Mouse (Mus musculus) T-helper 2 cell (primary cell): Measurements from ENCODE around the gene Gstp1.
"Not testable (repeated sequence)": the region's sequence is repeated elsewhere in the genome, so short reads cannot be mapped to it uniquely, and the experiment has no call there.

Experiments
- in situ Hi-C: fragments of 300-600 bp; cut with MboI, MseI; formaldehyde crosslinking; loops from one replicate; pipeline ENCODE4 v1.15.1; 2025; ENCODE audit warnings: high pct_unique_total_duplicates

Gstp1 gene

DNA sequence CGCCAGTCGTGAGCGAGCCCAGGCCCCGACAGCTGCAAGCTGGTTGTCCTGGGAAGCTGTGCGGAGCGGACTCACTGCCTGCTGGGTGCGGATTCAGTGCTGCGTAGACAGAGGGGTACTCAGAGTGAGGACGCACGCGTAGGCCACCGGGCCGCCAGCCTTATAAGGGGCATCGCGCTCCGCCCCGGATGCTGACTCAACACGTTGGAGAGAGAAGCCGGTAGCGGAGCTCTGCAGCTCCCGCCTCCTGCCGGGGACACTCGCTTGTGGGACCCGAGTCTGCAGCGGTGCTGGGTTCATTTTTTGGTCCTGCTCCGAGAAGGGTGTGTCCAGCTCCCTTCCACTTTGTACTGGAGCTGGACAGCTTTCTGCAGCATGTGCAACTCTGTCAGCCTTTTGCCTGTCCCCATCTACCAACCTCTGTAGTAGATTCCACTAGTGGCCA, at the start of gene Gstp1:
Gene Gstp1, minus strand, starts transcription at position 198 of the 445 bp plus-strand sequence.
- in situ Hi-C loops: no loop called here

DNA sequence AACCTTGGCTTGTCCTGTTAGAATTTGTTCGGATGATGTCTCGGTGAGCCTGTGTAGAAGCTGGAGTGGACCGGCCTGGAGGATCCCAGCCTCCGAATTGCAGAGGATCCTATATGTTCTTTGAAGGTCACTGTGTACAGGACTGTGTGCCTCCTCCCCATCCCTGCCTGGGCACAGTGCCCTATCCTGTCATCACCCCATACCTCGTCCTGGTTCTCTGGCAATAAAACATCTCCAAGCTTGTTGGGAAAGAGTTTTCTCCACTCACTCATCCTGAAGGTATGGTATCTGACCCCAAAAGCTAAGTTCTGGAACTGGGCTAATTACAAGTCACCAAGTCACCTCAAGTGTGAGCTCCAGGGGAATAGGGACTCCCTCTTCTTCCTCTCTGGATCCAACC, 49.3 kb upstream of the Gstp1 start:
- in situ Hi-C loops: no loop called here

DNA sequence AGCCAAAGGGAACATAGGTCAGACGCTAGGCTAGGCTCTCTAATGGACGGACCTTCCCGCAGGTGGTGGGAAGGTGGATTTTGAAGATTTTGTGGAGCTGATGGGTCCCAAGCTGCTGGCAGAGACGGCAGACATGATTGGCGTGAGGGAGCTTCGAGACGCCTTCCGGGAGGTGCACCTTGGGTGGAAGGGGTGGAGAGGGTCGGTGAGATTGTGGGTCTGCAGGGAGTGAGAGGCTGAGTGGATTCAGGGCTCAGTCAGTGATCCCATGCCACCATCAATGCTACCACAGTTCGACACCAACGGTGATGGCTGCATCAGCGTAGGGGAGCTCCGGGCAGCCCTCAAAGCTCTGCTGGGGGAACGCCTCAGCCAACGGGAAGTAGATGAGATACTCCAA, 48.4 kb upstream of the Gstp1 start:
- in situ Hi-C loops: no loop called here

DNA sequence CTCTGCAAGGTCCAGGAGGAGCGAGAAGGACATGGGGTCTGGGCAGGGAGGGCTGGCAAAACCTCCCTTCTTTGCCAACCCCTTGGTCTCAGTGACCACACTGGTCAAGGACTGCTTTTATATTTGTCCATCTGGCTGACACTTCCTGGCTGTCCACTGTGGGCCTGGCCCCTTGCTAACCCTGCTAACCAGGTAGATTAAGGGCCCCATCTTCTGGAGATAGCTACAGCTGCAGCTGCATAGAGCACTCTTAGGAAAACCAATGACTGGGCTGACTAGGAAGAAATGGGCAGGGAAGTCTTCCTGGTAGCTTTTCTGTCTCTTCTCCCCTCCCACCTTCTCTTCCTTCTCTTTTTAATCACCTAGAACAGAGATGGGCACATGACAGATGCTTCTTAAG, 47.2 kb upstream of the Gstp1 start:
- in situ Hi-C loops: no loop called here

DNA sequence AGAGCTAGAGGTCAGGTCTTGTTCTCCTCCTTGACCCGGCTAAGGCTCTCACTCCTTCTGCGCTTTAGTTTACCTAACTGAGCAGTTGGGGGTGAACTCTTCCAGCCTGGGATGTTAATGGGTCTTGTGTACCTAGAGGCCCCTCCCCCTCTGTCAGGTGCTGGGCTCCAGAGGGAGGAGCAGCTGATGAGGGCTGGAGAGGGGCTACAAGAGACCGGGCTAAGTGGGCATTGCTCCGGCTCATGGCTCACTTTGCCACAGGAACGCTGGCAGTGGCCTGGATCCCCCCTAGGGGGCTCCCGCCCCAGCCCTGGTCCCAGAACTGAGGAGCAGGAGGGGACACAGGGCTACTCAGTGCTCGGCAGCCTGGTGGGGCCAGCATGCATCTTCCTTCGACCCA, 46.0 kb upstream of the Gstp1 start:
- in situ Hi-C loops: no loop called here

DNA sequence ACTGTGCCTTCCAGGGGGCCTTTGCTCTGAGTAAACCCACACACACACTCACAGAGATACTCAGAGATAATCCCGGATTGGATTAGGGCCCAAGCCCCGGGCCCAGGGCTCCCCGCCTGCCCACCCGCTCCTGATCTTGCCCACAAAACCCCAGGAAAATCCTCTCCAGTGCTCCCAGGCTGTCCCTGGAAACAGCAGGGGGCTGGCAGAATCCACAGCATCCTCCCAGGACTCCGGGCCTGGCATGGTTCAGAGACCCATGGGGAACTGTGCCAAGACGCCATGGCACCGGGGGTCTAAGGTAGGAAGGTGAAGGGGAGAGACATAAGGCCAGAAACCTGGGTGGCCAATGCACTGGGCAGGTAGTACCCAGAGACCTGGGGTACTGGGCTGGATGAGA, 45.5 kb upstream of the Gstp1 start:
- in situ Hi-C loops: no loop called here

DNA sequence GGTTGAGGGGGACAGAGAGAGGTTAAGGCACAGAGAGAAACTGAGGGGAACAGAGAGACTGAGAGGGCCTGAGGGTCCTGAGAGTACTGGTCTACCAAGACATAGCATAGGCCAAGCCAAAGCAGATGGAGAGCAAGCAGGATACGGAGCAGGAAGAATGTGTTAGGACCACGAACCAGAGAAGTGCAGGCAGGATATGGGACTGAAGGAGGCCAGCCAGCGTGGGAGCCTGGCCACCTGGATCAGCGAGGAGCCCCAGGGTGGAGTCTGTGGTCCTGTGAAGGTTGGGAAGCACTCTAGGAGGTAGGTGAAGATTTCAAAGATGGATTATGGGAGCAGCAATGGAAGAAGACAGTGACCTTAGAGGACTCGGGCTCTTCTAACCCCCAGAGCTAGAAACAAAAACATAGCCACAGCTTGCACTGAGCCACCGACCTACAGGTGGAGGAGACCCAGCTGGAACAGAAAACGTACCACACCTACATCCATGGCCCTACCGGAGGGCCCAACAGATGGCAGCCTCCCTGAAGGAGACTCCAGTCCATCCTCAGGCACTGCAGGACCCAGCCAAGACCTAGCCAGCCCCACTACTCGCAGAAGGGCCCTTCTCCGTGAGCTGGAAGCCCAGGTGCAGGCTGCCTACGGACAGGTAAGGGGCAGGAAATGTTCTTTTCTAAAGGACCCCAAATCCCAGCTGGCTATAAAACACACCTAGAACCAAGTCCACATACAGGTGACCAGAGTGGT, 44.6 kb upstream of the Gstp1 start:
- in situ Hi-C loops: no loop called here

DNA sequence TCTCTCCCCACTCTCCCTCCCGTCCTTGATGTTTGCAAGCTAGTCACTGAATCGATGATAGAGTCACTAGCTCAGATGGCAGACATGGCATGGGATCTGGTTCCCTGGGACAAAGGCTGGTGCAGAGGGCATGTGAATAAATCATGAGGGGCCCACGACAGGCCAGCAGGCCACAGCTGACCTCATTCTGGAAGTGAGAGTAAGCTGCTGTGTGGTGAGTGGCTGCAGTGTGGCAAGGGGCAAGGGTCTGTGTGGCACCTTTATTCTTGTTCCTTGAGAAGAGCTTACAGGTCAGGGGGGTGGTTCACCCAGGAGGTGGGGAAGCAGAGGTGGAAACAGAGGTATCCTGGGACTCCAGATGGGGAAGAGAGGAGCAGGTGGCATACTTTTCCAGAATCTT, 43.6 kb upstream of the Gstp1 start, which contains the start of gene Cabp2:
Gene Cabp2, plus strand, starts transcription at position 185 of the 400 bp plus-strand sequence.
- in situ Hi-C loops: no loop called here

DNA sequence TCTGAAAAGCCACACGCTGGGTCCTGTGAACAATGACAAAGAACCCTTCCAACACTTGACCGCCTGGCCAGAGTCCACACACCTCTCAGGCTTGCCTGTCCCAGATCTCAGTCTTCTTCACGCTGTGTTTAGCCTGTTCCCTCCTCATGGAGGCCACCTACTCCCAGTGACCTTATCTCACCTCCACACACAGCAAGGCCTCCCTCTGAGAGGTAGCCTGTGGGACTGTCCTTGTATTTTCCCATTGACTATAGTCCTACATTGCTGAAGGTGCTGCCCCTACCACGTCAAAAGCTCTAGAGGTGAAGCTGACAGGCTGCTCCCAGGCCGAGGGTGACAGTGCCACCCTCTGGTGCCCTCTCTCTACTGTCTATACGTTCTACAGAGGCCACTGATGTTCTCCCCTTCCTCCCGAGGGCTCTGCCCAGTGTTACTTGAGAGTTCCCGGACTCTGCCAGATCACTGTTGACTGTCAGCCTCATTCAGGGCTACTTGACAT, 42.8 kb upstream of the Gstp1 start:
- in situ Hi-C loops: no loop called here

DNA sequence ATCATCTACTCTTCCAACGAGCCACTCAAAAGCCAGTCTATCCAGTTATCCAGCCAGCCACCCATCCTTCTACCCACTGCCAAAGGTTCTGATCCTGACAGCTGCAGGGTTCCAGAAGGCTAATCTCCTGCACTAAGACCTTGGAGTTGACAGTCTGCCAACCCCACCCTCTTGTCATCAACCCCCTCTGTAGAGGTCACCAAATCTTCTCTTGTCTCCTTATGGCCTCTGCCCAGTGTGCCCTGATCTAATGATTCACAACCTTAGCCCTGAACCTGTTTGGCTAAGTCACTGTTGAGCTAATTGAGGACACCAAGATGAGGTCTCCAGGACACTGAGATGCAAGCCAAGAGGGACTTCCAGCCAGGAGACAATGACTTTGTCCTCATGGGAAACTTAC, 41.8 kb upstream of the Gstp1 start:
- in situ Hi-C loops: loop anchor here (5.0 kb wide), 1 partner anchor 217 kb away; no protein-coding TSS in a partner anchor

DNA sequence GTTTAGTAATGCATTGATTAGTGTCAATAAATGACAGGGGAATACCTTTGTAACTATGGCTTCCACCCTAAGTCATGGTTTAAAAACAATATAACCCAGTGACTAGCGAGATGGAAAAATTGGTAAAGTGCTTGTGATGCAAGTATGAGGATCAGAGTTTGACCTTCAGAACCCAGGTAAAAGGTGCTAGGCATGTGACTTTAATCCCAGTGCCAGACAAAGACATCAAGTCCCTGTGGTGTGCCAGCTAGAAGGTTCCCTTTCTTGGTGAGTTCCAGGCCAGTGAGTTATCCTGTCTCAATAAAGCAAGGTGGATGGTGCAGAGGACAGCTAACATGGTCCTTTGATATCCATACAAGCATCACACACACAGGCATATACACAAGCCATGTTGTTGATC, 37.7 kb upstream of the Gstp1 start:
- in situ Hi-C loops: loop anchor here (5.0 kb wide), 1 partner anchor 213 kb away; no protein-coding TSS in a partner anchor

DNA sequence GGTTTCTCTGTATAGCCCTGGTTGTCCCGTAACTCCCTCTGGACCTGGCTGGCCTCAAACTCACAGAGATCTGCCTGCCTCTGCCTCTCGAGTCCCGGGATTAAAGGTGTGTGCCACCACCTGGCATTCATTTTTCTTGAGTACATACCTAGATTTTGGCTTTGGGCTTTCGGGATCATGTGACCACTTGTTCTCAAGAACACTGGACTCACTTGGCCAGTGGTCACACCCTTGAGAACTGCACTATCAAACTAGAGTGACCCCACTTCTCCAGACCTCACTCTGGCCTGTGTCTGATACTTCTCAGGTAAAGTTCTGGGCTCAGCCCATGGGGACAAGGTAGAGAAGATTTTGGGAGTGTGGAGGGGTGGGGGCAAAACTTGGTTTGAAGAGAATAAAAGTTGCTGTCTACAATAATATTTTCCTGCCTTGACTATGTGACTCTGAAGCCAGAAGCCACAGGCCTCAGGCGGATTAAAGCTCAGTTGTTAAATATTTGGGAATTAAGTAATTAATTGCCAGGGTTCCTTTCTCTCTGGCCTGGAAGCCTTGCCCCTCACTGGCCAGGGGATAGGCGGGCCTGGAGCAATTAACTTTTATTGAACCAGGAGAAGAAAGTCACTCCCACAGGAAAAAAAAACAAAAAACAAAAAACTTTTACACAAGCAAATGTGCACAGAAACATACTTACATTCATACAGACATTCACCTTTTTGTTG, 35.1 kb upstream of the Gstp1 start:
- in situ Hi-C loops: no loop called here

DNA sequence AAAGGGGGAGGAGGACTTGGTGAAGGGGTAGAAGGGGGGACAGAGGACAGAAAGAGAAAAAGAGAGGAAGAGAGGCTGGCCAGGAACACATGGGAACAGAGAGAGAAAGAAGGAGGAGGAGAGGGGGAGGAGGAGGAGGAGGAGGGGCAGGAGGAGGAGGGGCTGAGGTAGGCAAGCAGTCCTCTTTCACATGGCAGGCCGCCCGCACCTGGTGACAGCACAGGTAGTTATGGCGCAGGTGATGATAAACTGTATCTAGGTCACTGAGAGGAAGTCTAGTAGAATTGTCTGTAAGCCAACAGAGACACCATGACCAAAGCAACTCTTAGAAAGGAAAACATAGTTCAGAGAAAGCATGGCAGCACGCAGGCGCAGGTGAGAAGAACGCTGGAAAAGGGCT, 33.6 kb upstream of the Gstp1 start:
- in situ Hi-C loops: no loop called here

DNA sequence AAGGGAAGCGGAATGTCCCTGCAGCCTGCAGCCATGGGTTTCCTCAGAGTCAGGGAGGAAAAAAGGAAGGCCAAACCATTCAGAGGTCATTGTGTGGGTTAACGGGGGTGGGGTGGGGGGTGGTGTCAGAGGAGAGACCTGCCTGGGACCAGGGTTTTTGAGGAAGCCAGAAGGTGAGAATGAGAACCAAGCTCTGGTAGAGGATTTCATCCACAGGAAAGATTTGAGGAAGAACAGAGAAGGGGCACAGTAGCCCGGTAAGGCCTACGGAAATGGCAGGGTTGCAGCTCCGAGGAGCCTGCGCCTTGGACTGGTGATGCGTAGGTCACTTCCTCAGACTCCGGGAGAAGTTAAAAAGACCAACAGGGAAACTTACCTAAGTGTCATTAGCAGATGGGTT, 33.0 kb upstream of the Gstp1 start:
- in situ Hi-C loops: no loop called here

DNA sequence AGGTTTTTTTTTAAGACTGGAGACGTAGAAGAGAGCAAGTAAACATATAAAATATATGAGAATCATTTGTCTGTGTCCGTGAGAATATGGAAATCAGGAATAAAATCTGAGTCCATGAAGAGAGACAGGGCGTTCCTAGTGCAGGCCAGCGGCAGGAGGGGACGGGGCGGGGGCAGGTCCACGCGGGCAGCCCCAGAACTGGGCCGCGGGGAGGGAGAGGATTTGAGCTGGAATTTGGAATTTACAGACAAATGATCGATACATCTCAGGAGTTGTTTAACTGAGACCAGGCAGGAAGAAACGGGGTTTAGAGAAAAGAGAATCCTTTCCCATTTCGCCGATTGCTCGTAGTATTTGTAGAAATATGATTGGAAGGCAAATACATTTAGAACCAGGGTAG, 32.5 kb upstream of the Gstp1 start:
- in situ Hi-C loops: no loop called here

DNA sequence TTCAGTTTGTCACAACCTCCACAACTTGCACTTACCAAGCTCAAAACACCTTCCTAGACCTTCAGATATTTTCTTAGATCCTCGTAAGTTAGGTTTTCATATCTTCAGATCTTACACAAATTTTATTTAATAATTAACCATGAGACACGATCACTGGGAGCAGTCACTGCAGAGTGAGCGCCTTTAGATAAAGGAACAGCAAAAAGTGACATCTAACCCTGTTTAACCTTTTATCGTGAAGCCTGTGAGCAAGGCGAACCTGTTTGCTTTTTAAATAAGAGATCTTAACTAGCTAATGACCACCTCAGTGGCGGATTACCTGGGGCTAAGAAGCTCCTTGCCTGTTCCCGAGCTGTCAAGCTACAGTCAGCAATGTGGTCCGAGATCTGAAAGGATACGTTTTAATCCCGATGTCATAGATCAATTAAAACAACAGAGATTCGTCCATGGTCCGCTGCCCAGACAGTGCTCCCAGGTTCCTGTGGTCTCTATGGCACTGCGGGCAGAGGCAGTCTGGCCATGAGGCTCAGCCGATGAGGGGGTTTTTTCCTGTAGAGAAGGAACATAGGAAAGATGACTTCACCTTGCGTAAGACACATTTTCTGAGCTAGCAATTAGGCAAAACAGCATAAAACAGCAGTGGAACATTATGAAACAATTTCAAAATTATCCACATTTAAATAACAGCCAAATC, 31.1 kb upstream of the Gstp1 start:
- in situ Hi-C loops: no loop called here

DNA sequence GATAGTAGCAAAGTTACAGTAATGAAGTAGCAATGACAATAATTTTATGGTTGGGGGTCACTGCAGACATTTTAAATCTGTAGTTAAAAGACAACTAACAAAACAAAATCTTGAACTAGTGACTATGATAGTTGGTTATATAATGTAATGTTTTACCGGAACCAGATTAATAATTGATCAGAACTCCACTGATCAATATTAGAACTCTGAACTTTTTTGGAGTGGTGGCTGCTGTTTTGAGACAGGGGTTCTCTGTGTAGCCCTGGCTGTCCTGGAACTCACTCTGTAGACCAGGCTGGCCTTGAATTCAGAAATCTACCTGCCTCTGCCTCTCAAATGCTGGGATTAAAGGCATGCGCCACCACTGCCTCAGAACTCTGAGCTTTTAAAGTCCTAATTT, 30.5 kb upstream of the Gstp1 start:
- in situ Hi-C loops: not testable (repeated sequence)

DNA sequence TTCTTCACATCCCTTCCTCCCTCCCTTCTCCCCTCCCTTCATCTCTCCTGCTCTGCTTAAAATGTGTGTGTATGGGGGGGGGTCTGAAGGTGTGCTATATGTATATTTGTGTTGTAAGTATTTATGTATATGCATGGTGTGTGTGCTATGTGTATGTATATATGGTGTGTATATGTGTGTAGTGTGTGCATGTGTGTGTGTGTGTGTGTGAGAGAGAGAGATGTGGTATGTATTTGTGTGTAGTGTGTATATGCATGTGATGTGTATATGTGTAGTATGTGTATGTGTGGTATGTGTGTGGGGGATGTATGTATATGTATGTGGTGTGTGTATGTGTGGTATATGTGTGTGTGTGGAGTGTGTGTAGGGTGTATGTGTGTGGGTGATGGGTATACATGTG, 29.1 kb upstream of the Gstp1 start:
- in situ Hi-C loops: no loop called here

DNA sequence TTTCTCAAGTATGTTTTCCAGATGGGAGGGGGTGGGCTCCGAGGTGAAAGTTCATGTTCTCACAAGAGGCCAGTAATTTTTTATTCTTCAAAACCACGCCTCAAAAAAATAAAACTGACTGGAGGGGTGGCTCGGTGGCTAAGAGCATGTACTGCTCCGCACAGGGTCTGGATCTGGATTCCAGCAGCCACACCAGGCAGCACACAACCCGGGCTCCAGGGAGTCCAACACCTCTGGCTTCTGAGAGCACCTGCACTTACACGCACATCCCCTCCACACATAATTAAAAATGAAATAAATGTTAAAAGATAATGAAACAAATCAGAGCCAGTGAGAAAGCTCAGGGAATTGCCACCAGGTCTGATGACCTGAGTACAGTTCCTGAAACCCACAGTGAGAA, 28.5 kb upstream of the Gstp1 start:
- in situ Hi-C loops: no loop called here

DNA sequence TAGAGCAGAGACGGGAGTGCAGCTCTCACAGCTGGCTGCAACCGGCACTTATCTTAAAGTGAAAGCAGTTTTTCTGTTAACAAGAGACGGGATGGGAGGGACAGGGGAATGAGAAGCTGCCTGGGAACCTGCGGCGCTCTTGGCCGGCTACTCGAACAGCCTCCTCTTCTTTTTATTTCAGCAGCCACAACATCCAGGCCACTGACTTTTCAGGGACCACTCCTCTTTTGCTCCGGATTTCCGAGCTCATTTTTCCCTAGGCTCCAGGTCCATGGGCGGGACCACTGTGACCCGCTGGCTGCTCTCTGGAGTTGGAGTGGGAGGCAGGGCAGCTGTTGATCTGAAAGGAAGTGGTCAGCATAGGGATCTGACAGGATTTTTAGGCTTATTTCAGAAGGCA, 26.7 kb upstream of the Gstp1 start:
- in situ Hi-C loops: not testable (repeated sequence)

DNA sequence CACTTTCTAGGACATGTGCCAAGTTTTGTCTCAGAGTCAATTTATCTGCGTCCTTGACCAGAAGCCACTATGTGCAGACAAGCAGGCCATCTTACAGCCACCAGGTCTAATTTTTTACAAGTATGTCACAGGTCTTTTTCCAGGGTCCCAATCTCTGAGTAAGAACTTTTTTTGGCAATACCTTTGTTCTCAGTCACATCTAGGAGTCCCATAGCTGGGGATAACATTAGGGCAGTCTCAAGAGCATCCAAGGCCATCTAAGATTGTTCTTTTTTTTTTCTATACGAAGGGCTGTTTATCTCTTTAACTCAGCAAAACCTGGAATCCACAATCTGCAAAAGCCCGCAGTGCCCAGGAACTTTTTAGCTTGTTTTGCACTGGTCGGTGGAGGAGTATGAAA, 25.6 kb upstream of the Gstp1 start:
- in situ Hi-C loops: not testable (repeated sequence)

DNA sequence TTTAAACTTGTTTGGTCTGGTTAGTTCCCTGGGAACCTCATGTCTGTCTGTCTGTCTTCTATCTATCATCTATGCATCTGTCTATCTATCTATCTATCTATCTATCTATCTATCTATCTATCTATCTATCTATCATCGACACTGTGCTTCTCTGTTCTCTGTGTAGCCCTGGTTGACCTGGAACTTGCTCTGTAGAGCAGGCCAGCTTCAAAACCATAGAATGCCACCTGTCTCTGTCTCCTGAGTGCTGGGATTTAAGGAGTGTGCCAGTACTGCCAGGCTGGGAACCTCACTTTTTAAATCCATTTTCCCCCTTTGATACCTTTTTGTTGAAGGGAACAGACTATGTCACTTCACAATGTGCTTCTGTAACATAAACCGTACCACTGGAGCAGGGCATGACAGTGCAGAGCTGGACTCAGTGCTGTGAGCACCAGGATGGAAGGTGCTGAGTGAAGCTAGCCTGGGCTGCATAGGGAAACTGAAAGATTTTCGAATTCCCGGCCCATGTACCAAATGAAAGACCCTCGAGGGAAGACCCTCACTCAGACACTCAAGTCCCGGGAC, 23.2 kb upstream of the Gstp1 start:
- in situ Hi-C loops: no loop called here
